In genomic region chr3:117725501-117725900, GRCm38 (mm10) we compare ENCODE assay signal across 33 mouse cellular contexts.
"Had no signal": no experiment of that assay in that cellular context is flagged by ENCODE, and none has a peak within 500 bp of the region (broad histone marks: within the 10 kb centered on the region; RNA-seq: fewer than 3 reads in every experiment).

No protein-coding gene starts in this region.

- H3K4me1 ChIP-seq: heart, embryonic 10.5 days; heart, embryonic 12.5 days; heart, embryonic 13.5 days; heart, embryonic 15.5 days; hindbrain, embryonic 10.5 days; hindbrain, embryonic 12.5 days; kidney, embryonic 15.5 days had no signal

- H3K27ac ChIP-seq: heart, adult 2 months; heart, embryonic 10.5 days; heart, embryonic 13.5 days; heart, embryonic 15.5 days; hindbrain, embryonic 10.5 days; hindbrain, embryonic 12.5 days; hindbrain, embryonic 13.5 days; hindbrain, embryonic 14.5 days; hindbrain, embryonic 15.5 days; hindbrain, postnatal 0 days; kidney, embryonic 15.5 days; kidney, postnatal 0 days; layer of hippocampus, adult 2 months; left cerebral cortex, adult 2 months had no signal

- H3K9me3 ChIP-seq: heart, embryonic 10.5 days; heart, embryonic 12.5 days; heart, embryonic 13.5 days; heart, embryonic 15.5 days; hindbrain, embryonic 10.5 days; hindbrain, embryonic 12.5 days; hindbrain, embryonic 13.5 days; hindbrain, embryonic 15.5 days; kidney, embryonic 15.5 days had no signal

- H3K27me3 ChIP-seq: heart, embryonic 12.5 days; heart, embryonic 13.5 days; heart, embryonic 15.5 days; hindbrain, embryonic 12.5 days; hindbrain, embryonic 13.5 days; hindbrain, embryonic 15.5 days; kidney, embryonic 15.5 days had no signal

- H3K9ac ChIP-seq: heart, embryonic 12.5 days; heart, embryonic 13.5 days; heart, embryonic 15.5 days; hindbrain, embryonic 12.5 days; hindbrain, embryonic 13.5 days; hindbrain, embryonic 14.5 days; hindbrain, embryonic 15.5 days; kidney, embryonic 15.5 days had no signal

- H3K4me2 ChIP-seq: heart, embryonic 11.5 days; heart, embryonic 12.5 days; heart, embryonic 13.5 days; heart, embryonic 15.5 days; hindbrain, embryonic 12.5 days; hindbrain, embryonic 13.5 days; hindbrain, embryonic 14.5 days; hindbrain, embryonic 15.5 days; kidney, embryonic 15.5 days had no signal

- H3K36me3 ChIP-seq: heart, embryonic 10.5 days; heart, embryonic 12.5 days; heart, embryonic 13.5 days; heart, embryonic 15.5 days; hindbrain, embryonic 10.5 days; hindbrain, embryonic 12.5 days; hindbrain, embryonic 13.5 days; hindbrain, embryonic 15.5 days; kidney, embryonic 15.5 days had no signal

- DNase-seq: heart, adult 2 months; heart, postnatal 10 days; heart, postnatal 14 days; heart, postnatal 36 days; heart, postnatal 4 days; kidney, adult 11 months; kidney, adult 2 months; kidney, adult 8-10 months; kidney, adult 9 months; kidney, postnatal 10 days; kidney, postnatal 14 days; kidney, postnatal 25 days; kidney, postnatal 36 days; kidney, postnatal 4 days; layer of hippocampus, adult 9-11 months; layer of hippocampus, postnatal 36 days had no signal

- ATAC-seq: hindbrain, embryonic 16.5 days; hindbrain, postnatal 0 days; inflammation-experienced regulatory T-cells, adult 6 months had no signal

- H3K4me3 ChIP-seq: heart, adult 2 months; heart, embryonic 10.5 days; heart, embryonic 12.5 days; heart, embryonic 13.5 days; heart, embryonic 15.5 days; hindbrain, embryonic 10.5 days; hindbrain, embryonic 12.5 days; hindbrain, embryonic 13.5 days; hindbrain, embryonic 15.5 days; kidney, embryonic 15.5 days; layer of hippocampus, adult 2 months; left cerebral cortex, adult 2 months had no signal
